Mouse (Mus musculus) midbrain, embryonic 15.5 days (tissue): ENCODE measurements at regions not wholly inside any gene's neighbourhood (a gene's known extent, or its start where the extent isn't known, plus 50 kb on each side); places are given as distances from the start of the nearest gene placed in this dataset.

Source experiments
- ATAC-seq: fragments of 200-750 bp; cut with Nextera tagmentation; replicated peaks from 2 replicates; pipeline ENCODE4 v1.8.0; 2017; ENCODE audit warnings: moderate TSS enrichment
- H3K27ac ChIP-seq: fragments of 300-500 bp; sonication (generic); 2 replicates; pipeline ENCODE4 v1.5.1; 2015; ENCODE audit warnings: mild to moderate bottlenecking, inconsistent platforms
- H3K27me3 ChIP-seq: fragments of 300-500 bp; sonication (generic); replicated peaks from 2 replicates; pipeline ENCODE4 v1.6.1; 2015; ENCODE audit warnings: inconsistent platforms
- H3K36me3 ChIP-seq: fragments of 300-500 bp; sonication (generic); replicated peaks from 2 replicates; pipeline ENCODE4 v1.6.1; 2015; ENCODE audit warnings: inconsistent platforms
- H3K4me1 ChIP-seq: fragments of 300-500 bp; sonication (generic); 2 replicates; pipeline ENCODE4 v1.6.1; 2015; ENCODE audit warnings: inconsistent platforms
- H3K4me2 ChIP-seq: fragments of 300-500 bp; sonication (generic); 2 replicates; pipeline ENCODE4 v1.6.1; 2015; ENCODE audit warnings: inconsistent platforms, mild to moderate bottlenecking, moderate library complexity
- H3K4me3 ChIP-seq: fragments of 300-500 bp; sonication (generic); 2 replicates; pipeline ENCODE4 v1.5.1; 2015; ENCODE audit warnings: mild to moderate bottlenecking, inconsistent platforms
- H3K9ac ChIP-seq: fragments of 300-500 bp; sonication (generic); 2 replicates; pipeline ENCODE4 v1.6.1; 2015; ENCODE audit warnings: mild to moderate bottlenecking, inconsistent platforms
- H3K9me3 ChIP-seq: fragments of 300-500 bp; sonication (generic); 2 replicates; pipeline ENCODE4 v1.6.1; 2016; ENCODE audit warnings: inconsistent platforms
- WGBS: fragments of 180-500 bp; shearing (Covaris S2); methylation state at CpG from one replicate; pipeline ENCODE4 v1.1.7; 2015; ENCODE audit warnings: mixed read lengths; 5-methylcytosine and 5-hydroxymethylcytosine counted together

- no peak overlapping the region for H3K9ac ChIP-seq
- 16% methylated on average over 5 of the region's 5 CpGs for WGBS
- peak overlapping the region; percentile 92 for H3K27ac ChIP-seq
- no peak; the same call in 1 of the 2 replicates for ATAC-seq
- no peaks in the 10 kb centered on the region for H3K27me3 ChIP-seq
- H3K4me2 ChIP-seq = no peak overlapping the region
- no peaks in the 10 kb centered on the region for H3K9me3 ChIP-seq
- no peaks in the 10 kb centered on the region for H3K36me3 ChIP-seq
- H3K4me3 ChIP-seq = no peak overlapping the region
- H3K4me1 ChIP-seq = peaks cover 40% of the 10 kb centered on the region
These were observed 222.4 kb upstream of the Sox11 start for GRCm38 (mm10) chr12:27564641-27565306.

- H3K4me1 ChIP-seq = peaks cover 40% of the 10 kb centered on the region
- peak overlapping the region; percentile 92 for H3K27ac ChIP-seq
- ATAC-seq = no peak
- no peaks in the 10 kb centered on the region for H3K36me3 ChIP-seq
- H3K4me3 ChIP-seq = no peak overlapping the region
- H3K4me2 ChIP-seq = no peak overlapping the region
- 9% methylated on average over 3 of the region's 3 CpGs for WGBS
- H3K9ac ChIP-seq = no peak overlapping the region
- no peaks in the 10 kb centered on the region for H3K9me3 ChIP-seq
- H3K27me3 ChIP-seq = no peaks in the 10 kb centered on the region
These were observed 221.5 kb upstream of the Sox11 start for GRCm38 (mm10) chr12:27563900-27564299.

DNA sequence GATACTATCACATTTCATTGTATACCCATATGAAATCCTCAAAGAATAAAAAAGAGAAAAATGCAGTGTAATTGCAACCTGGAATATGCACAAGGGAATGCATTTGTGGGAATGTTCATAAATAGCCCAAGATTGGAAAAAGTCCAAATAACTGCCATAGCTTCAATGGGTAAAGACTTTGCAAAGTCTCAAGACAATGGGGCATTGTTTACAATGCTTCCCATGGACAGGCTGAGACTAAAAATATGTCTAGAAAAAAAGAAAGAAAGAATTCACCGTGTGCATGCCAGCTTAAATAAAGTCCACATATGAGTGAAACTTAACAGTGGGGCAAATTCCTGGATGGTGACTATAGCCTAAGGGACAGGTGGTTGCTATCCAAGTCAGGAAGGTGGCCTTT is 210.4 kb upstream of the Sox11 start:
- ATAC-seq = no peak
- Histone ChIP-seq H3K4me1 (no peaks in the 10 kb centered on the region), H3K4me2 (no peak overlapping the region), H3K9me3 (no peaks in the 10 kb centered on the region), H3K9ac (no peak overlapping the region), H3K36me3 (no peaks in the 10 kb centered on the region), H3K27me3 (no peaks in the 10 kb centered on the region), H3K27ac (no peak overlapping the region), H3K4me3 (no peak overlapping the region)
- WGBS = 40% methylated on average over 1 of the region's 1 CpGs

- 24% methylated on average over 4 of the region's 4 CpGs for WGBS
- 0 out of 2 replicates have a peak, but pooled peaks have one; percentile 20 for ATAC-seq
- no peaks in the 10 kb centered on the region for H3K36me3 ChIP-seq
- H3K4me3 ChIP-seq = no peak overlapping the region
- peak overlapping the region; percentile 28; the same call in 1 of the 2 replicates for H3K27ac ChIP-seq
- H3K4me1 ChIP-seq = peaks cover 19% of the 10 kb centered on the region
- no peak overlapping the region for H3K4me2 ChIP-seq
- H3K9me3 ChIP-seq = no peaks in the 10 kb centered on the region
- no peak overlapping the region for H3K9ac ChIP-seq
- H3K27me3 ChIP-seq = no peaks in the 10 kb centered on the region
These were observed 195.8 kb upstream of the Sox11 start for GRCm38 (mm10) chr12:27538210-27538609.

DNA sequence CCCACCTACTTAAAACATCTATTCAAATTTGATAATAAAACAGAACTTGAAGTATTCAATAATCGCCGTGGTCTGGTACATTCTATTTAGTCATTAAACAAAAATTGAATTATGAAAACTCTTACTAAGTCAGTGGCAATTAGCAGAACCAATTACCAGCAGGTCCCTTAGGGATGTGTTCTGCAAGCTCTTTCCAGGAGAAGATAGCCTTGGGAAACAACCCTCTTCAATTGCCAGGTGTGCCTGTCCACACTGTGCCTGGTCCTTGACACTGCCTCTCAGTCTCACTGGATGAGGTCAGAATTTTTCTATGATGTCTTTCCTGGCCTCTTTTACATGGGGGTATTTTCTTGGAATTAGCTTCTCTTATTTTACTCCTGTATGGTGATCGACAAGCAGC is 195.1 kb upstream of the Sox11 start:
- WGBS = 65% methylated on average over 3 of the region's 3 CpGs
- peak overlapping the region; percentile 53; the same call in 1 of the 2 replicates for H3K27ac ChIP-seq
- H3K36me3 ChIP-seq = no peaks in the 10 kb centered on the region
- no peak overlapping the region; the same call in 1 of the 2 replicates for H3K4me2 ChIP-seq
- no peaks in the 10 kb centered on the region for H3K9me3 ChIP-seq
- no peak overlapping the region for H3K4me3 ChIP-seq
- ATAC-seq = no peak; the same call in 1 of the 2 replicates
- H3K27me3 ChIP-seq = no peaks in the 10 kb centered on the region
- H3K4me1 ChIP-seq = peaks cover 19% of the 10 kb centered on the region
- H3K9ac ChIP-seq = no peak overlapping the region

DNA sequence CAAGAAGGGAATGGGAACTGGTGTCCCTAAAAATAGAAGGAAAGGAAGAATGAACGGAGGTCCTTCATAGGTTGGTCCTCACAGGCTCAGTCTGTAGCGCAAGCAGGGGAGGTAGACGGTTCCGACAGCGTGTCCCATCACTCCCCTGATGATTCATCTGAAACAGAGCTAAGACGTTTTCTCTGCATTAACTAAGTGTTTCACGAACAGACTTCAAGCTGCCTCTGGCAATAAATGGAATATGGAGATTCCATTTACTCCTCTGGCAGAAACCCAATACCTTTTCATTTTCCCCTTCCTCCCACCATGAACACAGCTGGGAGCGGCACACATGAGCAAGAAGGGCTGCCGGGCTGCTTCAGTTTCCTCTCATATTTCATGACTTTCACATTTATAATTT is 194.6 kb upstream of the Sox11 start:
- Histone ChIP-seq H3K27me3 (no peaks in the 10 kb centered on the region), H3K36me3 (no peaks in the 10 kb centered on the region), H3K9me3 (no peaks in the 10 kb centered on the region), H3K4me3 (no peak overlapping the region), H3K27ac (peak overlapping the region; percentile 53; the same call in 1 of the 2 replicates), H3K4me2 (peak overlapping the region; percentile 28), H3K9ac (no peak overlapping the region), H3K4me1 (peaks cover 19% of the 10 kb centered on the region)
- no peak for ATAC-seq
- 26% methylated on average over 9 of the region's 9 CpGs for WGBS

DNA sequence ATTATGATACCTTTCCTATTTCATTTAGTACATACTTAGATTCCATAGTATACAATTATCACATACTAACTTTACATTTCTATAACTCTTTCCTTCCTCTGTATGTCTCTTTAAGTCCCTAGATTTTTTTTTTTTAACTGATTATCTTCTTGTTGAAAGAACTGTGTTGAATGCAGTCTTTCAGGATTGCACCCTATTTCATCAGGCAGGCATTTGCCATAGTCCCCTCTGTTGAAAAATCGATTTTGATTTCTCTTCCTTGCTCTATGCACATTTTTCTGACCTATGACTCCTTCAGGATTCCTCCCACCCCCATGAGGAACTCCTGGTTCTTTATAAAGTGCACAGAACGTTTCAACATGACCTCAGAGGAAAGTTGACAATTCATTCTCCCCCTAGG is 183.2 kb upstream of the Sox11 start:
- Histone ChIP-seq H3K27ac (no peak overlapping the region), H3K4me2 (no peak overlapping the region), H3K9me3 (no peaks in the 10 kb centered on the region), H3K27me3 (no peaks in the 10 kb centered on the region), H3K36me3 (no peaks in the 10 kb centered on the region), H3K4me3 (no peak overlapping the region), H3K9ac (no peak overlapping the region), H3K4me1 (no peaks in the 10 kb centered on the region)
- ATAC-seq = no peak
- 55% methylated on average over 2 of the region's 2 CpGs for WGBS

DNA sequence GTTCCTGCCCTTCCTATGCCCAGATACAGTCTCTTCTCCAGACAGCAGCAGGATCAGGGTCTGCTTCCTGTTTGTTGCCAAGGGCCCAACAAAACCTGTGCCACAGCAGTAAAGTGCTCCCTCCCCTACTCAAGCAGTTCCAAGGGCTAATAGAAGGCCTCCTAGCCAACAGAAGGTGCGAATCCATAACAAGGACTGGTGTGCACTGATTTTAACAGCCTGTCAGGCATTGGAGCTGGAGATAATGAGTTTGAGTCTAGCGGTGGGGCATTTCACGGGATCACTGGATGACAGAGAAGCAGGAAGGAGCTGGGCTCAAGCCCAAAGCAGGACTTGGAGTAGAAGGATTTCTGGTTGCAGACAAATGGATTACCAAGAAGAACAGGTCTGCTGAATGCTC is 170.9 kb upstream of the Sox11 start:
- 84% methylated on average over 3 of the region's 3 CpGs for WGBS
- Histone ChIP-seq H3K36me3 (no peaks in the 10 kb centered on the region), H3K4me1 (no peaks in the 10 kb centered on the region), H3K9me3 (no peaks in the 10 kb centered on the region), H3K4me2 (no peak overlapping the region), H3K4me3 (no peak overlapping the region), H3K27ac (no peak overlapping the region), H3K27me3 (no peaks in the 10 kb centered on the region), H3K9ac (no peak overlapping the region)
- no peak for ATAC-seq

DNA sequence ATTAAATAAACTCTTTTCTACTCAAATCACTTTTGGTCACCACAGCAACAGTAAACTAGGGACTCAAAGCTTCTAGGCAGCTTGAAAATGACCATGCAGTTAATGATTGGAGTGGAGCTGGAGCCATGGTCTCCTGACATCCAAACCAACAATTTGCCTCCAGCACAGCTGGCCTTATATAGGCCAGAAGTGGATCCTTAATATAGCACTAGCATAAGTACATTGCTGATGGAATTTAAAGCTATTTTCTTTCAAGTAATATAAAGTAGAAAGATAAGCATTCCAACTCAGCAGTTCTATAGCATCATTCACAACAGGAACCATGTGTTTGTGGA is 165.8 kb upstream of the Sox11 start:
- peaks cover 6% of the 10 kb centered on the region for H3K4me1 ChIP-seq
- H3K4me3 ChIP-seq = no peak overlapping the region
- no peak overlapping the region for H3K9ac ChIP-seq
- no peak overlapping the region for H3K27ac ChIP-seq
- no peak for ATAC-seq
- no peaks in the 10 kb centered on the region for H3K27me3 ChIP-seq
- no peaks in the 10 kb centered on the region for H3K9me3 ChIP-seq
- no peak overlapping the region for H3K4me2 ChIP-seq
- no peaks in the 10 kb centered on the region for H3K36me3 ChIP-seq

- 52% methylated on average over 5 of the region's 5 CpGs for WGBS
- no peaks in the 10 kb centered on the region for H3K36me3 ChIP-seq
- H3K9me3 ChIP-seq = no peaks in the 10 kb centered on the region
- no peak overlapping the region for H3K4me3 ChIP-seq
- ATAC-seq = no peak
- no peaks in the 10 kb centered on the region for H3K27me3 ChIP-seq
- H3K4me2 ChIP-seq = no peak overlapping the region
- no peak overlapping the region for H3K27ac ChIP-seq
- H3K9ac ChIP-seq = no peak overlapping the region
- peaks cover 11% of the 10 kb centered on the region for H3K4me1 ChIP-seq
These were observed 165.3 kb upstream of the Sox11 start for GRCm38 (mm10) chr12:27507523-27508225.

GRCm38 (mm10) chr12:27502716-27503486 is 160.5 kb upstream of the Sox11 start:
- no peak overlapping the region for H3K9ac ChIP-seq
- H3K9me3 ChIP-seq = no peaks in the 10 kb centered on the region
- H3K36me3 ChIP-seq = no peaks in the 10 kb centered on the region
- H3K4me1 ChIP-seq = peaks cover 18% of the 10 kb centered on the region
- ATAC-seq = peak; percentile 62; the same call in 1 of the 2 replicates
- no peak overlapping the region for H3K4me2 ChIP-seq
- H3K27ac ChIP-seq = peak overlapping the region; percentile 75
- WGBS = 10% methylated on average over 6 of the region's 6 CpGs
- no peaks in the 10 kb centered on the region for H3K27me3 ChIP-seq
- no peak overlapping the region for H3K4me3 ChIP-seq

- Histone ChIP-seq H3K27me3 (no peaks in the 10 kb centered on the region), H3K9ac (no peak overlapping the region), H3K4me3 (no peak overlapping the region), H3K9me3 (no peaks in the 10 kb centered on the region), H3K27ac (no peak overlapping the region), H3K4me1 (peaks cover 29% of the 10 kb centered on the region), H3K4me2 (no peak overlapping the region), H3K36me3 (no peaks in the 10 kb centered on the region)
- ATAC-seq = no peak
- WGBS = 41% methylated on average over 5 of the region's 5 CpGs
These were observed 158.1 kb upstream of the Sox11 start for GRCm38 (mm10) chr12:27500516-27500915.
